Mouse (Mus musculus): ENCODE data around the gene Atxn7l1. TPM values are rescaled to one million over a fixed set of nuclear protein-coding genes. Genes with fewer than 3 reads are reported as not detected.

Gene Atxn7l1
- total and polyA plus RNA-seq, 2 experiments from 2014 or later, result 20.9 to 27.8 TPM

DNA sequence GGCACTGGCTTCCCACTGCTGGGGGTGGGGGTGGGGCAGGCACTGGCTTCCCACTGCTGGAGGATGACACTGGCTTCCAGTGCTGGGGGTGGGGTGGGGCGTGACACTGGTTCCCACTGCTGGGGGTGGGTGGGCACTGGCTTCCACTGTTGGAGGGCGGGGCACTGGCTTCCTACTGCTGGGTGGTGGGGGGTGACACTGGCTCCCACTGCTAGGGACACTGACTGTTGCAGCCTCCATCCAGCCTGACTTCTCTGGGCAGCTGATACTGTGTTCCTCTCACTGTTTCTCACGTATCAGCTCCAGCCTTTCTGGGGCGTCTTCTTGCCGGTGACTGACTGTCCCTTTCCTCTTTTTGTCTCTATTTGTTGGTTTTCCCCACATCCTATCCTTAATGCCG, 53.6 kb downstream of the Atxn7l1 start:
- H3K4me1 ChIP-seq (ENCODE audit: insufficient read depth, low read length), result peaks cover 15% of the 10 kb centered on the region
- H3K9me3 ChIP-seq (ENCODE audit: low read length), result no peaks in the 10 kb centered on the region
- H3K27me3 ChIP-seq (ENCODE audit: insufficient read depth, low read length), result no peaks in the 10 kb centered on the region
- H3K27ac ChIP-seq (ENCODE audit: low read depth, low read length), result no peak overlapping the region
- H3K4me3 ChIP-seq (ENCODE audit: low read depth, low read length), result no peak overlapping the region
- WGBS, result 68% methylated on average over 6 of the region's 6 CpGs
- H3K9ac ChIP-seq (replicated peaks; ENCODE audit: low read length, poor library complexity, severe bottlenecking), result 0 out of 2 replicates have a peak overlapping the region, but pooled peaks have one; percentile 19
- H3K4me2 ChIP-seq (ENCODE audit: low read depth, low read length, poor library complexity, severe bottlenecking), result no peak overlapping the region
- 0 out of 2 replicates have a peak, but pooled peaks have one; percentile 42 for ATAC-seq (ENCODE audit: low FRiP score)
- DNase-seq (ENCODE audit: low spot score), result no peak
- TF ChIP-seq CTCF (IDR thresholded peaks at IDR 0.05), result no peak
- H3K36me3 ChIP-seq (ENCODE audit: insufficient read depth, low read length), result no peaks in the 10 kb centered on the region

DNA sequence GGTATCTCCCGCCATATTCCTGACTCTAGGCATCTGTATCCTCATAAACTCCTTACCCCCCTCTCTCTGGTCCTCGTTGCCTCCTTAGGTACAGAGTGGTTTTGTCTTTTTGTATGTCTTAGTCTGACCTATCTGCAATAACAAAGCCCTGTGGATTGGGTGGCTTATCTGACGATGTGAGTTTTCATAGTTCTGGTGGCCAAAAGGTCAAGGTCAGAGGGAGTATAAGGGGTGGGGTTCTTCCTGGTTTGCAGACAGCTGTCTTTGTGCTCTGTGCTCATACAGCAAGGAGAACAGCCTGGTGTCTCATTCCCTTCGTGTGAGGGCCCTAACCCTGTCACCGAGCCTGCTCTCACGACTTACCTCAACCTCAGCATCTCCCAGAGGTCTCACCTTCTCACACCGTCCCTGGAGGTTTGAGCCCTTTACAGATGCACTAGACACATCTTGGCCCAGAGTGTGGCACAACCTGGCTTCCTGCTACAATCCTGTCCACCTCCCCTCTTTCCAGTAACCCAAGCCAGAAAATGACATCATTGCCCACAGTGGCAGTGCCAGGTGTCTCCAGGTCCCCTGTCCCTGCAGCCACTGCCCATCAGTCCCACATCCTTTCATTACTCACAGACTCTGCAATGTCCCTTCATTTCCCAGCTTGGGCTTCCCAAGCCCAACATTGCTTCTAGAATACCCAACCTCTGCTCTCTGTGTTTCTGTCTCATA, 54.2 kb downstream of the Atxn7l1 start:
- Histone ChIP-seq H3K4me1 (ENCODE audit: insufficient read depth, low read length) (peaks cover 15% of the 10 kb centered on the region), H3K27me3 (ENCODE audit: insufficient read depth, low read length) (no peaks in the 10 kb centered on the region), H3K36me3 (ENCODE audit: insufficient read depth, low read length) (no peaks in the 10 kb centered on the region), H3K4me3 (ENCODE audit: low read depth, low read length) (no peak overlapping the region), H3K27ac (ENCODE audit: low read depth, low read length) (no peak overlapping the region), H3K4me2 (ENCODE audit: low read depth, low read length, poor library complexity, severe bottlenecking) (no peak overlapping the region), H3K9me3 (ENCODE audit: low read length) (no peaks in the 10 kb centered on the region), H3K9ac (replicated peaks; ENCODE audit: low read length, poor library complexity, severe bottlenecking) (no peak overlapping the region)
- ATAC-seq (ENCODE audit: low FRiP score) (no peak), DNase-seq (ENCODE audit: low spot score) (no peak)
- no peak for TF ChIP-seq CTCF (IDR thresholded peaks at IDR 0.05)
- WGBS, result 61% methylated on average over 7 of the region's 7 CpGs

DNA sequence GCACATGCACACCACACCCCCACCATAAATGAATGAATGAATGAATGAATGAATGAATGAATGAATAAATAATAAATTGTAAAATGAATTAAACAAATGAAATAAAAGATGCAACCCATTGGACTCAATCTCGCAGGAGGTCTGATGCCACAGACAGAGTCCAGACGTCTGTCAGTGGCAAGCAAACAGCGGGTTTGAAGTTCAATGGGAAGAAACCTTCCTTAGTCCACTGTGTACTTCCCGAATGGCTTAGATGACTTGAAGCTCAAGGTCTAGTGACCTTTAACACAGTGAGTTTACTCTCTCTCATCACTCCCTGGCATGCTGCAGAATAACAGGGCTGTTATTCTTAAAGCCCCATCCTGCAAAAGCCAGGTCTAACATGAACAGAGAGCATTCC, 57.8 kb downstream of the Atxn7l1 start:
- WGBS, result 95% methylated on average over 4 of the region's 4 CpGs
- Histone ChIP-seq H3K9me3 (ENCODE audit: low read length) (no peaks in the 10 kb centered on the region), H3K27me3 (ENCODE audit: insufficient read depth, low read length) (no peaks in the 10 kb centered on the region)

DNA sequence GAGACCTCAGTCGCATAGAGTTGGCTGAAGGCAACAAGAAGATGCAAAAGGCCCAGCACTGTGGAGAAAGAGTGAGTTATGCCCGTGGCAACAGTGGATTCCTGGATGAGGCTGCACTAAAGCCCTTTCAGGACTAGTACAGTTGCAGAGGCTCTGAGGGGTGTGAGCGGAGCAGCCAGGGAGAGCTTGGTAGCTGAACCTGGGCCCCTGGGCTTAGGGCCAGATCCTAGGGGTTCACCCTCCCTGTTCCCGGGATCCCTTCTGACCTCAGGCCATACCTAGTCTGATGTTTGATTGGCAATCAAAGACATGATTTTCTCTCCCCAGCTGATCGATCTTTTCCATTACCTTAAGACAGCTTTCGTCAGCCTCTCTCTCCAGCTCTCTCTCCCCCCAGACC, 58.8 kb downstream of the Atxn7l1 start:
- Histone ChIP-seq H3K36me3 (ENCODE audit: insufficient read depth, low read length) (no peaks in the 10 kb centered on the region), H3K27me3 (ENCODE audit: insufficient read depth, low read length) (no peaks in the 10 kb centered on the region), H3K9me3 (ENCODE audit: low read length) (no peaks in the 10 kb centered on the region), H3K4me2 (ENCODE audit: low read depth, low read length, poor library complexity, severe bottlenecking) (no peak overlapping the region), H3K9ac (replicated peaks; ENCODE audit: low read length, poor library complexity, severe bottlenecking) (no peak overlapping the region), H3K27ac (ENCODE audit: low read depth, low read length) (no peak overlapping the region), H3K4me3 (ENCODE audit: low read depth, low read length) (no peak overlapping the region), H3K4me1 (ENCODE audit: insufficient read depth, low read length) (peaks cover 11% of the 10 kb centered on the region)
- 70% methylated on average over 6 of the region's 6 CpGs for WGBS
- DNase-seq (ENCODE audit: low spot score) (no peak), ATAC-seq (ENCODE audit: low FRiP score) (no peak)
- no peak for TF ChIP-seq CTCF (IDR thresholded peaks at IDR 0.05)

More for the DNA sequence above, 57.8 kb downstream of the Atxn7l1 start:
- H3K9ac ChIP-seq (replicated peaks; ENCODE audit: low read length, poor library complexity, severe bottlenecking), result no peak overlapping the region
- no peak overlapping the region for H3K4me2 ChIP-seq (ENCODE audit: low read depth, low read length, poor library complexity, severe bottlenecking)
- no peak overlapping the region for H3K4me3 ChIP-seq (ENCODE audit: low read depth, low read length)
- peaks cover 15% of the 10 kb centered on the region for H3K4me1 ChIP-seq (ENCODE audit: insufficient read depth, low read length)
- no peak overlapping the region for H3K27ac ChIP-seq (ENCODE audit: low read depth, low read length)
- no peak for TF ChIP-seq CTCF (IDR thresholded peaks at IDR 0.05)
- no peaks in the 10 kb centered on the region for H3K36me3 ChIP-seq (ENCODE audit: insufficient read depth, low read length)
- DNase-seq (ENCODE audit: low spot score) (no peak), ATAC-seq (ENCODE audit: low FRiP score) (no peak)

DNA sequence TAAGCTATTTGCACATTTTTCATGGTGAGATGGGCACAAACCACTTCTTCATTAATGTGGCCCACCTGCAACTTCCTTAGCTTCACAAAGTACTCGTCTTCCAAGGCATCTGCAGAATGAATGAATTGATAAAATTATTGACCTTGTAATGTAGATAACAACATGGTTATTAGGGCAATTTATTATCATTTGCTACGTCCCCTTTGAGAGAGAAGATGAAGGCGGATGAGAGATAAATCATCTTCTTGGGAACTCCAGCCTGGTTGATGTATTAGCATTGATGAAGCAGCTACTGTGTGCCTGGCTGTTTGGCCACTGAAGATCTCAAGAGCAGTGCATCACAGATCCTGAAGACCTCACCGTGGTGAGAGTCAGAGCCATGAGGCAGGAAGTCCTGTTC, 63.4 kb downstream of the Atxn7l1 start:
- H3K4me2 ChIP-seq (ENCODE audit: low read depth, low read length, poor library complexity, severe bottlenecking), result no peak overlapping the region
- no peaks in the 10 kb centered on the region for H3K4me1 ChIP-seq (ENCODE audit: insufficient read depth, low read length)
- no peaks in the 10 kb centered on the region for H3K9me3 ChIP-seq (ENCODE audit: low read length)
- H3K27ac ChIP-seq (ENCODE audit: low read depth, low read length), result no peak overlapping the region
- DNase-seq (ENCODE audit: low spot score) (no peak), ATAC-seq (ENCODE audit: low FRiP score) (no peak)
- H3K36me3 ChIP-seq (ENCODE audit: insufficient read depth, low read length), result no peaks in the 10 kb centered on the region
- no peaks in the 10 kb centered on the region for H3K27me3 ChIP-seq (ENCODE audit: insufficient read depth, low read length)
- H3K9ac ChIP-seq (replicated peaks; ENCODE audit: low read length, poor library complexity, severe bottlenecking), result no peak overlapping the region
- no peak overlapping the region for H3K4me3 ChIP-seq (ENCODE audit: low read depth, low read length)
- WGBS, result 81% methylated on average over 4 of the region's 4 CpGs
- no peak for TF ChIP-seq CTCF (IDR thresholded peaks at IDR 0.05)

DNA sequence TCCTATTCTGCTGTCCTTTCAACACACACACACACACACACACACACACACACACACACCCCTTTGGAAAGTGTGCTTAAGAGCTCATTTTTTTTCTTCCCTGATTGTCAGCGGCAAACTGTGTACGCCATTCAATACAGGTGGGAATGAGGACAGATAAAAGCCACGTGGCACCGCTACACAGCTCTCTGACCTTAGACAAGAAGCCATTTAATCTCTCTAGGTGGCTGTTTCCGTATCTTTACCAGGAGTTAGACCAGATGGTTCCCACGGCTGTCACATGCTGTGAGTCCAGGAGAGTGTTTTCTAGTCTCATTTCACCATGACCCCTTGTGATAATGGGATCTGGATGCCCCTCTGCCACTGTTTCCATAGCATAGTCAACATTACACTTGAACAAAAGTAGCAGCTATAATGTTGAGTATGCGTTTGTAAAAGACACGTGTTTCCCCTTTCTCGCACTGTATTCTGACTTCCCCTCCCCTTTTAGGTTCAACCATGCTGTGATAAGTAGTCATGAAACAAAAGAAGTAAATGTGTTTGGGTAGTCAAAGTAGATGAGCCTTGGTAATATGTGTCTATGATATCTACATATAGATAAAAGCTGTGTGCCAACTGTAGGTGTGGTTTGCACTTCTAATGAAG, 70.8 kb downstream of the Atxn7l1 start:
- no peak for TF ChIP-seq CTCF (IDR thresholded peaks at IDR 0.05)
- H3K9ac ChIP-seq (replicated peaks; ENCODE audit: low read length, poor library complexity, severe bottlenecking), result no peak overlapping the region
- ATAC-seq (ENCODE audit: low FRiP score), result no peak
- H3K36me3 ChIP-seq (ENCODE audit: insufficient read depth, low read length), result 0 out of 2 replicates have a peak, but pooled peaks cover 8% of the 10 kb centered on the region
- no peak for DNase-seq (ENCODE audit: low spot score)
- 66% methylated on average over 9 of the region's 9 CpGs for WGBS
- no peak overlapping the region for H3K4me3 ChIP-seq (ENCODE audit: low read depth, low read length)
- no peak overlapping the region for H3K27ac ChIP-seq (ENCODE audit: low read depth, low read length)
- no peaks in the 10 kb centered on the region for H3K9me3 ChIP-seq (ENCODE audit: low read length)
- no peak overlapping the region for H3K4me2 ChIP-seq (ENCODE audit: low read depth, low read length, poor library complexity, severe bottlenecking)
- no peaks in the 10 kb centered on the region; the same call in 1 of the 2 replicates for H3K4me1 ChIP-seq (ENCODE audit: insufficient read depth, low read length)
- H3K27me3 ChIP-seq (ENCODE audit: insufficient read depth, low read length), result no peaks in the 10 kb centered on the region
